In genomic region chr1:172525027-172525764, GRCm38 (mm10) we compare ENCODE assay signal across 8 mouse cellular contexts. TPM values are rescaled to one million over a fixed set of nuclear protein-coding genes. Genes with fewer than 3 reads are reported as not detected.
DNase-seq lines count a peak whose midpoint lies in the region; TF ChIP-seq lines count a peak whose summit lies in the region.

No protein-coding gene starts in this region.

- H3K9me3 ChIP-seq in limb, embryonic 10.5 days (replicated peaks) = no peaks in the 10 kb centered on the region

- H3K27me3 ChIP-seq in liver, adult 2 months (ENCODE audit: control insufficient read depth, insufficient read depth, low read length) = no peaks in the 10 kb centered on the region
- peaks cover 26% of the 10 kb centered on the region for H3K27me3 ChIP-seq in limb, embryonic 10.5 days (ENCODE audit: low read depth, poor library complexity, severe bottlenecking)

- 0 out of 2 replicates have a peak, but pooled peaks have one; percentile 7 for TF ChIP-seq CTCF in liver, adult 2 months (IDR thresholded peaks at IDR 0.05; ENCODE audit: low read depth, low read length)

- WGBS in liver, adult 2 months = 52% methylated on average over 15 of the region's 15 CpGs
- 57% methylated on average over 15 of the region's 15 CpGs for WGBS in limb, embryonic 10.5 days

- H3K9ac ChIP-seq in liver, adult 2 months (ENCODE audit: low read depth, low read length) = no peak overlapping the region

- H3K4me3 ChIP-seq in liver, adult 2 months (ENCODE audit: insufficient read depth, low read depth, low read length) = no peak overlapping the region
- H3K4me3 ChIP-seq in limb, embryonic 10.5 days = no peak overlapping the region

- H3K36me3 ChIP-seq in liver, adult 2 months (ENCODE audit: control insufficient read depth, insufficient read depth, low read length) = no peaks in the 10 kb centered on the region
- no peaks in the 10 kb centered on the region for H3K36me3 ChIP-seq in limb, embryonic 10.5 days

- peak overlapping the region; percentile 5; the same call in 1 of the 2 replicates for H3K27ac ChIP-seq in liver, adult 2 months (replicated peaks; ENCODE audit: insufficient read depth, low read depth, low read length)
- H3K27ac ChIP-seq in limb, embryonic 10.5 days = peak overlapping the region; percentile 67

- H3K4me1 ChIP-seq in liver, adult 2 months (ENCODE audit: control insufficient read depth, insufficient read depth, low read length) = peaks cover 2% of the 10 kb centered on the region
- H3K4me1 ChIP-seq in limb, embryonic 10.5 days = peaks cover 34% of the 10 kb centered on the region

- no peaks in the 10 kb centered on the region for H3K79me2 ChIP-seq in liver, adult 2 months (ENCODE audit: control insufficient read depth, insufficient read depth, low read length)

- no peak for TF ChIP-seq POLR2A in liver, adult 2 months (IDR thresholded peaks at IDR 0.05; ENCODE audit: extremely low read depth, insufficient read depth, low read length)

- intact Hi-C loops in heart, postnatal 25 days (cut with DNase I) = loop anchor here (5.0 kb wide), 1 partner anchor 33 kb away; no protein-coding TSS in a partner anchor

- DNase-seq in liver, adult 2 months (ENCODE audit: extremely low read depth, low read depth, low spot score) = no peak
- DNase-seq in liver = no peak
- peak; percentile 52 for DNase-seq in brain, adult 2 months (ENCODE audit: low read depth, low spot score)
- peak; percentile 64 for DNase-seq in heart, postnatal 25 days (ENCODE audit: low spot score)
- no peak for DNase-seq in limb, embryonic 10.5 days (ENCODE audit: low spot score)
- DNase-seq in natural killer cell, adult 2 months (ENCODE audit: low spot score in 2 of 2) = peak; percentile 70
- no peak for DNase-seq in thymus, adult 18-20 months
- no peak for DNase-seq in frontal cortex, postnatal 36 days (ENCODE audit: low spot score in 2 of 2)

RNA-seq across cellular contexts. Expression of gene Cfap45, which starts 4.6 kb away (rescaled TPM):
- 0.09 and 0.13 TPM in 2 replicates for total RNA-seq in liver, adult 2 months (2014; rRNA removed)
- polyA plus RNA-seq in liver, adult 2 months (2012; rRNA removed) = 0.39 TPM in 1 of 2 replicates, not detected in the other
- total RNA-seq in heart, postnatal 25 days (2021) = under 1 TPM; 0.34 to 0.39 TPM
- 0.67 and 1.0 TPM in 2 replicates for polyA plus RNA-seq in limb, embryonic 10.5 days (2016; fragmentation: Nextera tagmentation; extraction: Ambion mirVana)

RNA-seq across cellular contexts. Expression of gene Tagln2, which starts 25.3 kb away (rescaled TPM):
- 14.9 and 18.7 TPM in 2 replicates for total RNA-seq in liver, adult 2 months (2014; rRNA removed)
- polyA plus RNA-seq in liver, adult 2 months (2012; rRNA removed) = 22.3 and 25.6 TPM in 2 replicates
- 10 to 100 TPM; 75.4 to 87.9 TPM for total RNA-seq in heart, postnatal 25 days (2021)
- 77.0 and 84.6 TPM in 2 replicates for polyA plus RNA-seq in limb, embryonic 10.5 days (2016; fragmentation: Nextera tagmentation; extraction: Ambion mirVana)

RNA-seq across cellular contexts. Expression of gene Vsig8, which starts 30.5 kb away (rescaled TPM):
- total RNA-seq in liver, adult 2 months (2014; rRNA removed) = 0.07 TPM in 1 of 2 replicates, not detected in the other
- not detected in 2 replicates for polyA plus RNA-seq in liver, adult 2 months (2012; rRNA removed)
- total RNA-seq in heart, postnatal 25 days (2021) = not detected
- polyA plus RNA-seq in limb, embryonic 10.5 days (2016; fragmentation: Nextera tagmentation; extraction: Ambion mirVana) = 0.13 TPM in 1 of 2 replicates, not detected in the other

RNA-seq across cellular contexts. Expression of gene Igsf9, which starts 43.6 kb away (rescaled TPM):
- total RNA-seq in liver, adult 2 months (2014; rRNA removed) = 0.27 and 0.28 TPM in 2 replicates
- 0.55 and 0.80 TPM in 2 replicates for polyA plus RNA-seq in liver, adult 2 months (2012; rRNA removed)
- under 1 TPM; 0.25 to 0.55 TPM for total RNA-seq in heart, postnatal 25 days (2021)
- 79.5 and 85.8 TPM in 2 replicates for polyA plus RNA-seq in limb, embryonic 10.5 days (2016; fragmentation: Nextera tagmentation; extraction: Ambion mirVana)

RNA-seq across cellular contexts. Expression of gene Slamf9, which starts 50.0 kb away (rescaled TPM):
- 0.87 and 0.92 TPM in 2 replicates for total RNA-seq in liver, adult 2 months (2014; rRNA removed)
- 0.17 and 0.53 TPM in 2 replicates for polyA plus RNA-seq in liver, adult 2 months (2012; rRNA removed)
- total RNA-seq in heart, postnatal 25 days (2021) = 1 to 10 TPM; 1.3 TPM
- polyA plus RNA-seq in limb, embryonic 10.5 days (2016; fragmentation: Nextera tagmentation; extraction: Ambion mirVana) = 0.18 TPM in 1 of 2 replicates, not detected in the other

Comparison
In these comparisons a context has a peak if more than half of its experiments do, and no peak if none do; other contexts are left out.
1. DNase-seq: peak in brain, adult 2 months (single experiment), heart, postnatal 25 days (single experiment) and natural killer cell, adult 2 months (2 of 2); none in liver, adult 2 months (single experiment), liver (single experiment), limb, embryonic 10.5 days (single experiment), thymus, adult 18-20 months (0 of 2) and frontal cortex, postnatal 36 days (0 of 2).